Mouse (Mus musculus): ENCODE results near the gene Cped1.
"Not testable (repeated sequence)": the region's sequence is repeated elsewhere in the genome, so short reads cannot be mapped to it uniquely, and the experiment has no call there.

The Cped1 gene

GRCm38 (mm10) chr6:22026761-22027594 lies 41.3 kb downstream of the Cped1 start:
- no peak for DNase-seq (ENCODE audit: low spot score in 2 of 2)

GRCm38 (mm10) chr6:22027854-22028253 lies 42.1 kb downstream of the Cped1 start:
- DNase-seq (ENCODE audit: low spot score in 2 of 2) = no peak

DNA sequence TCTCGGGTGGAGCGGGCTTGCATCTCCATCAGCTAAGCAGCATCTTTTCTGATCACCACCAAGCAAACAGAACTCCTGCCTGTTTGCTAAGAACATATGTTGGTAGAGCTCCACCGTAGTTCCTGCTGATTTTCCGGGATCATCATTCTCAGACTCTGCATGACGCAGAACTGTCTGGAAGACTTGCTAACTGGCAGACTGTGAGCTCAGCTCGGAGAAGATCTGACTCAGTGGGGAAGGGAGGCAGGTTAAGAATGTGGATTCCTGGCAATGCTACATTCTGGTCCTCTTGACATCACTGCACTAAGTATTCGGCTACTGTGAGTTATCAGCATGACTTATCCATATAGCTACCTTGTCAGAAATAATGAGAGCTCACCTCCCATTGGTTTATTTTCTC lies 44.7 kb downstream of the Cped1 start:
- DNase-seq (ENCODE audit: low spot score in 2 of 2) = no peak

DNA sequence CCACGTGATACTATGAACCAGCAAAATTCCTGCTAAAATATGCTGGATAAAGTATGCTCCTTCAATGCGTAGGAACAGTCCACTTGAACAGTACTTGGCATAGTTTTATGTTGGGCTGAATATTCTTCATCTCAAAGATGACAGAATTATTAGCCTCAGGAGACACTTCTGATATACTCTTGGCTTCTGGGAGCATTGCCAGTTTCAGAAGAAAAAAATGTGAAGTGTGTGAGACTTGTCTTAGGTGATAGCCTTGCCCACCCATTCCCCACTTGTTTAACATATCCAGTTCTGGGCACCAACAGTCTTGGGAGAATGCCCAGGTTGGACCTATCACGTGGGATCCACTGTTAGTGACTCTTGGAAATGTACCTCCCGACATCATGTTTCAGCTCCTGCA lies 47.5 kb downstream of the Cped1 start:
- no peak for DNase-seq (ENCODE audit: low spot score in 2 of 2)

DNA sequence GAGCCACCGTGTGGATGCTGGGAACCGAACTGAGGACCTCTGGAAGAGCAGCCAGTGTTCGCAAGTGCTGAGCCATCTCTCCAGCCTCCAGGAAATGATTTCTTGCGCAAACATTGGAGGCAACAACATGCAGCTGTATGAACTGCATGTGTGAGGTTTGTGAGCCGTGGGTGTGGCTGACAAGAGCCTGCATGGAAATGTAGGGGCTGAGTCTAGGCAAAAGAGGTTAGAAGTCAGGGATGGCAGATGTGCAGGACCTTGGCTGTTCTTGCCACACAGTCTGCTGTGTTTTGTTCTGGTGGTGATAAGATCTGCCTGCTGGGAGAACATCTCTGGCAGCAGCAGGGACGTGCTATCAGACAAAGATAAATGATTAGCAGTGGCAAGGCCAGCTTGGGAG lies 49.7 kb downstream of the Cped1 start:
- DNase-seq (ENCODE audit: low spot score in 2 of 2) = no peak

DNA sequence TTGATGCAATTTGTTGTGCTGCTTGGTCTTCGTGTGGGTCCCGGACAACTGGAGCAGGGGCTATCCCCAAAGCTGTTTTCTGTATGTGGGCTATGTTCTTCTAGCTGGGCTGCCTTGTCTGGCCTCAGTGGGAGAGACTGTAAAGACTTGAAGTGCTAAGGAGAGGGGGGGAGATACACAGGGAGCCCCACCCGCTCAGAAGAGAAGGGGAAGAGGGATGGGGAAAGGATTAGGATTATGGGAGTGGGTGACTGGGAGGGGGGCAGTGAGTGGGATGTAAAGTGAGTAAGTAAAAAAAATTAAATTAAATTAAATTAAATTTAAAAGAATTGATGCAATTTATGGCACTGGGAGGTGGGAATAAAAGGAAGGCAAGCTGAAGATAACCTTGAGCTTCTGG lies 50.2 kb downstream of the Cped1 start:
- no peak for DNase-seq (ENCODE audit: low spot score in 2 of 2)

GRCm38 (mm10) chr6:22036396-22036795 lies 50.7 kb downstream of the Cped1 start:
- no peak for DNase-seq (ENCODE audit: low spot score in 2 of 2)

DNA sequence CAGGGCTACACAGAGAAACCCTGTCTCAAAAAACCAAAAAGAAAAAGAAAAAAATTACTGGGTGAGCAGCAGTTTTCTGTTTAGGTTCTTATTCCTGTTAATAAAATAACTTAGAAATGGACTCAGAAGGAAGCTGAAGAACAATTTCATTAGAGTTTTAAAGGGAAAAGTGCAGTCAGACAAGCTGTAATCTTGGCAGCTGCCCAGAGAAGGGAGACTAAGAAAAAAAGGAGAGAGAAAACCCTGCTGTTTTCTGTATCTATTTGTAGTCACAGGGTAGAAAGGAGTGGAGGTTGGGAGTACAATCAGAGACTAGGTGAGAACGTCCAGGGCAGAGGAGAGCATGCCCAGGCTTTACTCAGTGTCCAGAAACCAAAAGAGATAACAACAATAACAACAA lies 51.2 kb downstream of the Cped1 start:
- no peak for DNase-seq (ENCODE audit: low spot score in 2 of 2)

DNA sequence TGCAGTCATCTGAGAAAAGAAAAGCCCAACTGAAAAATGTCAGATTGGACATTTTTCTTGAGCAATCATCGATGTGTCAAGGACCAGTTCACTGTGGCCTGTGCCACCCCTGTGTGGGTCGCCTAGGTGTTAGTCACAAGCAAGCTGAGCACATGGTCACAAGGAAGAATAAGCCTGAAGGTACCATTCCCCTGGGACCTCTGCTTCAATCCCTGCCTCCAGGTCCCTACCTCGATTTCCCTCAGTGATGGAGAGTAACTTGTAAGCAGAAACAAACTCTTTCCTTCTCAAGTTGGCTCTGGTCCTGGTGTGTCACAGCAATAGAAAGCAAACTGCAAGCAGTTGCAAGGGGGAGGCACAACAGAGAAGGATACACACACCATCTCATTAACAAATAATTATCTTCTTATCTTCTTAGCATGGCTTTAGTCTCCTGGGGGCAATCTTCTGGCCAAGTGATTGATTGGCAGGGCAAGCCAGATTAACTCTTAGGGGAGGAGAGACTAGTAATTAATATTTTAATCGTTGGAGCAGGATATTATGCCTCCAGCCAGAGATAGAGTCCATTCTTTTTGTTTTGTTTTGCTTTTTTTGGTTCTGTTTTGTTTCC lies 51.8 kb downstream of the Cped1 start:
- DNase-seq (ENCODE audit: low spot score in 2 of 2) = no peak

GRCm38 (mm10) chr6:22039666-22040065 lies 54.0 kb downstream of the Cped1 start:
- not testable (repeated sequence) for DNase-seq (ENCODE audit: low spot score in 2 of 2)

DNA sequence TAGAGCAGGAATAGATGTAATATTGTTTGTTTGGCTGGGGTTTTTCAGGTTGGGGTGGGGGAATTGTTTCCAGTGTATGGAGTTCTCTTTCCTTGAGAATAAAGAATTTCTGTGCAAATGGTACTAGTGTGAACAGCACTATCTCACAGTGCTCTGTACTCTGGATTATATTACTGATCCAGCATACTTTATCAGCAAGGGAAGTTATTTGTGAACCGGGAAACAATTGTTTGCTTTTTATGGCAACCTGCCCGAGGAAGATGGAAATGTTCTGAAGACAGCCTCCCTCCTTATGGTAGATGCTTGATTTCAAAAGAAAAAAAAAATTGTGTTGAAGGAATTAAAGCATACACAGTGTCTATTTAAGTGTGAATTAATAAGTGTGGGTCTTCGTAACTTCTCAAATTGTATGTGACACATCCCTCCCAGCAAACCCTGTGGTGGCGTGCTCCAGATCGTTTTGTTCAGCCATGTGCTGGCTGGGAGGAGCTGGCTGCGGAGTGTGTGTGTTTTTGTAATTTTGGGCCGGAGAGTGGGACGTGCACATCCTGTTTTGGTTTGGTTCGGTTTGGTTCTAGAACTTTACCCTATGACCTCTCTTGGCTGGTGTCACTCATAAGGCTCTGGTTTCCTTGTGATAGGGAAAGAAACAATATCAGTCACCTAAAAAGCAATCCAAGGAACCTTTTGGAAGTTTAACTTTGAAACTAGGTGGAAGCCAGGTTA lies 59.3 kb downstream of the Cped1 start:
- DNase-seq (ENCODE audit: low spot score in 2 of 2) = no peak

- DNase-seq (ENCODE audit: low spot score in 2 of 2) = no peak
Observed at GRCm38 (mm10) chr6:22047101-22047500, 61.4 kb downstream of the Cped1 start.

DNA sequence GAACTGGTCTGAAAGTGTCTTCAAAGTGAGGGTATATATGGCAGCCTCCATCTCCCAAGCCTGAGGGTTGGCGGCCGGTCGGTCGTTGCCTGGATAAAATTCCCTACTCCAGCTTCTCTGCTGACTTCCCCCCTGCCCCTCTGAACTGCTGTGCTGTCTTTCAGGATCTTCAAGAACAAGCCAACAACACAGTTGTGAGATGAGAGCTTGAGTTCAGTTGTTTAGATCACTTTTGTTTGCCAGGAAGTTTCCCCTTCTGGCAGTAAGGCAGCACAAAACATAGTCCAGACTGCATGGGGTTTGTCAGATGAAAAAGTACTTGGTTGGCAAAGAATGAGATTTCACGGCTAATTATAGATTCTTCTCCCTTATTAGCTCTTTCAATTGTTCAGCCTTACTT lies 63.4 kb downstream of the Cped1 start:
- no peak for DNase-seq (ENCODE audit: low spot score in 2 of 2)

GRCm38 (mm10) chr6:22051526-22051925 lies 65.8 kb downstream of the Cped1 start:
- DNase-seq (ENCODE audit: low spot score in 2 of 2) = no peak

DNA sequence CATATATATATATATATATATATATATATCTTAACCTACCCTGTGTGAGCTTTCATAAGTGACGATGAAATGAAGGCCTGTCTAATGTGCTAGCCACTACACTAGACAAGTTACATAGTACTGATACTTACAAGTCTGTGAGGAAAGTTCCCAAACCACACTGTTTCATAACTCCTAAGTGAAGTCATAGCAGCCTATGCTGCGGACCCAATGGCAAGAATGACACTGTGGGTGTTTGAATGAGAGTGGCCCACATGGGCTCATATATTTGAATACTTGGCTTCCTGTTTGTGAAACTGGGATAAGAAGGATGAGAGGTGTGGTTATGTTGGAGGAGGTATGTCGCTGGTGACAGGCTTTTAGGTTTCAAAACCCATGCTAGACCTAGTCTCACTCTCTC lies 67.3 kb downstream of the Cped1 start:
- no peak for DNase-seq (ENCODE audit: low spot score in 2 of 2)

GRCm38 (mm10) chr6:22064341-22064740 lies 78.6 kb downstream of the Cped1 start:
- DNase-seq (ENCODE audit: low spot score in 2 of 2) = no peak

- peak in 1 of 2 experiments; percentile 4 for DNase-seq (ENCODE audit: low spot score in 2 of 2)
Observed at GRCm38 (mm10) chr6:22070603-22071322, 85.0 kb downstream of the Cped1 start.

DNA sequence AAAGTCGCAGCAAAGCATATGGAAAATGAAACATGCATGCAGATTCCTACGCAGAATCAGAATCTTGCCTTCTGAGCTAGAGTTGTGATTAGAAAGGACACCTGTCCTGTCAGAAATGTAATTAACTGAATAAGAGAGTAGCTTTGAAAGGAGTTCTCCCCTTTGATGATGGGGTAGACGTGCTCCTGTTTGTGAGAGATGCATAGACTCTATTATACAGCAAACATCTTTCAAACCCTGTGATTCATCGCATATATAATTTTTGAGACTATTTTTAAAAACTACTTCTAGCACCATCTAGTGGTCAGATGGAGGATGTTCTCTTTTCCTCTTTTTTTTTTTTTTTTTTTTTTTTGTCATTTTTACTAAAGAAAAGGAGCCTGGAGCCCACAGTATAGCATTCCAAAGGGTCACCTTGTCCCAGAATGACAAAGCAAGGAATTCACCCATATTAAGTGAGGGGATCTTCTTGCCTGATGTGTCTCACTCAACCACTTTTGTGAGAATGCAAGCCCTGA lies 85.7 kb downstream of the Cped1 start:
- DNase-seq (ENCODE audit: low spot score in 2 of 2) = no peak

- DNase-seq (ENCODE audit: low spot score in 2 of 2) = no peak
Observed at GRCm38 (mm10) chr6:22072737-22073136, 87.0 kb downstream of the Cped1 start.

- no peak for DNase-seq (ENCODE audit: low spot score in 2 of 2)
Observed at GRCm38 (mm10) chr6:22074232-22075083, 88.7 kb downstream of the Cped1 start.

DNA sequence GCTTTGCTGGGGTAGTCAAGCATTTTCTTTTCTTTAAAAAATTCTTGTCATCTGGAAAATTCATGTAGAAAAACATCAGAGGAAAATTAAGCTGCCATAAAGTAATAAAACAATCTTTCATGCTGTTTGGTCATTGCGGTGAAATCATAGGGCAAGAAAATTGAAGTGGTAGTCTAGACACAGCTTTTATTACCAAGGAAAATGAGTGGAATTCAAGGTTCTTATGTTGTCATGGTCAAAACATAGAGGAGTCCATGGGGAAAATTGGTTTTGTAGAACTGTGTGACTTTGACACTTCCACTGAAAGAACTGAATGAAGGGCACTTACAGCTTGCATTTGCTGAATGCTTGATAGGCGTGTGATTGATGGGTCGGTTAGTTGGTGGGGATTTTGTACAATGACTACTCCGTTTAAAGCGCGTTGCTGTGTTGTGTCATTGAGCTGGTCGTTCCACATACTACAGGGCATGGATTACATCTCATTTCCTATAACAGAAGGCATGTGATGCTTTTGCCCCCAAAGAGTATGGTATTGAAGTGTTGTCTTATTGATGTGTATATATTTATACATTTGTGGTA lies 93.1 kb downstream of the Cped1 start:
- DNase-seq (ENCODE audit: low spot score in 2 of 2) = no peak
